26 mouse cellular contexts compared by ENCODE assay signal in the genomic region with DNA sequence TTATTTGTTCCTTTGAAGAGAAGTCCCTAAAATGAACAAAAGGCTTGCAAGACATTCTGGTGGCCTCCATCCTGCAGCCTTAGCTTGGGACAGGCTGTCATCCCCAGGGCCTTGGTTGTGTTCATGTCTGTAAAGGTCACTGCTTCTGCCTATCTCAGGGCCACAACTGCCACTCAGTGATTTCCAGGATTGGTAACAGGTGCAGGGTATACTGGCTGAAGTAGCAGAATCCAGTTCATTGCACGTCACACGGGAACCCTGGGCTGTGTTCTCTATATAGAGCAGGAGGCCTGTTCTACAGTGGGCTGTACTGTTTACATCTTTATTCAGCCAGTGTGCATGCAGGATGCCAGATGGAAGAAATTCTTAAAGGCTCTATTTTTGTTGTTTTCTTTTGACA. TPM values are rescaled to one million over a fixed set of nuclear protein-coding genes. Genes with fewer than 3 reads are reported as not detected.
DNase-seq lines count a peak whose midpoint lies in the region; ATAC-seq and TF ChIP-seq lines count a peak whose summit lies in the region.
"Had no signal": no experiment of that assay in that cellular context is flagged by ENCODE, and none has a peak within 500 bp of the region (broad histone marks: within the 10 kb centered on the region; RNA-seq: fewer than 3 reads in every experiment).

No protein-coding gene starts in this region.

- peaks cover 5% of the 10 kb centered on the region; the same call in 1 of the 2 replicates for H3K4me1 ChIP-seq in forebrain, postnatal 0 days (ENCODE audit: insufficient read depth)
- peaks cover 12% of the 10 kb centered on the region; the same call in 1 of the 2 replicates for H3K4me1 ChIP-seq in forebrain, embryonic 15.5 days
- peaks cover 7% of the 10 kb centered on the region; the same call in 1 of the 2 replicates for H3K4me1 ChIP-seq in kidney, adult 2 months (ENCODE audit: control insufficient read depth, insufficient read depth, low read length)
- peaks cover 15% of the 10 kb centered on the region for H3K4me1 ChIP-seq in olfactory bulb, adult 2 months (ENCODE audit: control insufficient read depth, insufficient read depth, low read length)

- no peak overlapping the region for H3K9ac ChIP-seq in forebrain, postnatal 0 days
- no peak overlapping the region for H3K9ac ChIP-seq in forebrain, embryonic 15.5 days (replicated peaks)
- H3K9ac ChIP-seq: heart, embryonic 15.5 days; limb, embryonic 12.5 days; liver, embryonic 12.5 days had no signal

- no peaks in the 10 kb centered on the region for H3K9me3 ChIP-seq in forebrain, postnatal 0 days (ENCODE audit: low read length)
- H3K9me3 ChIP-seq in forebrain, embryonic 15.5 days = no peaks in the 10 kb centered on the region
- H3K9me3 ChIP-seq: heart, embryonic 15.5 days; limb, embryonic 12.5 days; liver, embryonic 12.5 days; megakaryocyte, embryonic 14.5 days had no signal

- TF ChIP-seq CTCF in forebrain, postnatal 0 days (IDR thresholded peaks at IDR 0.05; ENCODE audit: low read depth) = no peak
- no peak for TF ChIP-seq CTCF in kidney, adult 2 months (conservative IDR thresholded peaks at IDR 0.05; ENCODE audit: insufficient read depth, insufficient read length, low read depth, low read length)
- no peak for TF ChIP-seq CTCF in olfactory bulb, adult 2 months (IDR thresholded peaks at IDR 0.05; ENCODE audit: insufficient read depth, low read depth, low read length)

- H3K4me3 ChIP-seq in forebrain, postnatal 0 days (ENCODE audit: low read depth, low read length) = no peak overlapping the region
- H3K4me3 ChIP-seq in forebrain, embryonic 15.5 days = no peak overlapping the region
- H3K4me3 ChIP-seq in kidney, adult 2 months (ENCODE audit: insufficient read depth, low read depth, low read length) = no peak overlapping the region
- H3K4me3 ChIP-seq in olfactory bulb, adult 2 months (ENCODE audit: insufficient read depth, low read depth, low read length) = no peak overlapping the region
- H3K4me3 ChIP-seq: heart, embryonic 15.5 days; limb, embryonic 12.5 days; liver, embryonic 12.5 days; megakaryocyte, embryonic 14.5 days had no signal

- H3K27ac ChIP-seq in forebrain, postnatal 0 days (ENCODE audit: low read depth, low read length) = 0 out of 2 replicates have a peak overlapping the region, but pooled peaks have one; percentile 9
- H3K27ac ChIP-seq in forebrain, embryonic 15.5 days (replicated peaks) = no peak overlapping the region
- peak overlapping the region; percentile 46; the same call in 1 of the 2 replicates for H3K27ac ChIP-seq in kidney, adult 2 months (ENCODE audit: insufficient read depth, low read depth, low read length)
- 0 out of 2 replicates have a peak overlapping the region, but pooled peaks have one; percentile 33 for H3K27ac ChIP-seq in olfactory bulb, adult 2 months (ENCODE audit: insufficient read depth, low read depth, low read length)
- H3K27ac ChIP-seq: heart, embryonic 15.5 days; hindbrain, postnatal 0 days; limb, embryonic 12.5 days; liver, embryonic 12.5 days; stomach, postnatal 0 days had no signal

- 22% methylated on average over 2 of the region's 2 CpGs for WGBS in forebrain, postnatal 0 days
- WGBS in forebrain, embryonic 15.5 days = 23% methylated on average over 2 of the region's 2 CpGs
- WGBS in kidney, adult 2 months = 83% methylated on average over 2 of the region's 2 CpGs
- WGBS in olfactory bulb, adult 2 months = 26% methylated on average over 2 of the region's 2 CpGs

- no peaks in the 10 kb centered on the region for H3K27me3 ChIP-seq in forebrain, postnatal 0 days (ENCODE audit: insufficient read depth, low read length)
- no peaks in the 10 kb centered on the region for H3K27me3 ChIP-seq in forebrain, embryonic 15.5 days
- H3K27me3 ChIP-seq in kidney, adult 2 months (replicated peaks; ENCODE audit: control insufficient read depth, insufficient read depth, low read length) = no peaks in the 10 kb centered on the region
- H3K27me3 ChIP-seq: CH12.LX; heart, embryonic 15.5 days; limb, embryonic 12.5 days had no signal

- peak; percentile 34 for DNase-seq in forebrain, postnatal 0 days
- no peak for DNase-seq in kidney, adult 2 months
- no peak for DNase-seq in kidney, postnatal 36 days
- peak; percentile 42 to 47 for DNase-seq in left cerebral cortex, postnatal 25 days (ENCODE audit: low spot score in 2 of 2)
- no peak for DNase-seq in left cerebral cortex, adult 18-20 months (ENCODE audit: low spot score in 2 of 2)
- DNase-seq in layer of hippocampus, adult 9-11 months = no peak
- DNase-seq: cerebellum, adult 9-10 months; layer of hippocampus, postnatal 36 days; lung, adult 2 months; midbrain, embryonic 14.5 days had no signal

- TF ChIP-seq POLR2A in kidney, adult 2 months (IDR thresholded peaks at IDR 0.05; ENCODE audit: low read depth, low read length) = no peak
- no peak for TF ChIP-seq POLR2A in olfactory bulb, adult 2 months (IDR thresholded peaks at IDR 0.05; ENCODE audit: insufficient read depth, low read depth, low read length)

- ATAC-seq in forebrain, postnatal 0 days = peak; percentile 71
- no peak for ATAC-seq in forebrain, embryonic 15.5 days (replicated peaks)
- ATAC-seq: hindbrain, postnatal 0 days; intestine, postnatal 0 days; liver, embryonic 12.5 days had no signal

- H3K36me3 ChIP-seq in forebrain, postnatal 0 days (ENCODE audit: insufficient read depth) = no peaks in the 10 kb centered on the region
- no peaks in the 10 kb centered on the region for H3K36me3 ChIP-seq in forebrain, embryonic 15.5 days
- H3K36me3 ChIP-seq in kidney, adult 2 months (ENCODE audit: control insufficient read depth, insufficient read depth, low read length) = no peaks in the 10 kb centered on the region
- H3K36me3 ChIP-seq: heart, embryonic 15.5 days; limb, embryonic 12.5 days; liver, embryonic 12.5 days had no signal

- no peak overlapping the region for H3K4me2 ChIP-seq in forebrain, postnatal 0 days (ENCODE audit: low read depth)
- H3K4me2 ChIP-seq in forebrain, embryonic 15.5 days (replicated peaks) = no peak overlapping the region
- H3K4me2 ChIP-seq: heart, embryonic 15.5 days; limb, embryonic 12.5 days; liver, embryonic 12.5 days had no signal

- intact Hi-C loops in left cerebral cortex, postnatal 25 days (cut with DNase I) = no loop called here

RNA-seq across cellular contexts. Expression of a gene that starts 30.5 kb away (rescaled TPM):
- total RNA-seq in forebrain, postnatal 0 days (2014; rRNA removed) = 10.3 and 11.2 TPM in 2 replicates
- 4.5 and 6.3 TPM in 2 replicates for polyA plus RNA-seq in forebrain, postnatal 0 days (2015; fragmentation: Nextera tagmentation; extraction: Ambion mirVana)
- polyA plus RNA-seq in forebrain, embryonic 15.5 days (2015; fragmentation: Nextera tagmentation; extraction: Ambion mirVana) = 2.4 and 3.1 TPM in 2 replicates
- 15.7 and 17.7 TPM in 2 replicates for polyA plus RNA-seq in kidney, adult 2 months (2012; rRNA removed)
- total RNA-seq in left cerebral cortex, postnatal 25 days (2021) = 10 to 100 TPM; 11.3 to 14.1 TPM
- 10 to 100 TPM; 11.7 to 14.5 TPM for total RNA-seq in left cerebral cortex, adult 18-20 months (2021)
- not detected in 2 replicates for polyA plus RNA-seq in olfactory bulb, adult 2 months (2012; ENCODE audit: insufficient read depth, insufficient read length, low replicate concordance, missing spikeins)
- total RNA-seq: CH12.LX; common myeloid progenitor, adult 5-6 weeks; hematopoietic stem cell, adult 5-6 weeks had no signal

RNA-seq across cellular contexts. Expression of a gene that starts 38.4 kb away (rescaled TPM):
- 0.92 TPM in 1 of 2 replicates, not detected in the other for total RNA-seq in forebrain, postnatal 0 days (2014; rRNA removed)
- not detected in 2 replicates for polyA plus RNA-seq in forebrain, postnatal 0 days (2015; fragmentation: Nextera tagmentation; extraction: Ambion mirVana)
- 0.56 and 0.60 TPM in 2 replicates for polyA plus RNA-seq in forebrain, embryonic 15.5 days (2015; fragmentation: Nextera tagmentation; extraction: Ambion mirVana)
- not detected in 2 replicates for polyA plus RNA-seq in kidney, adult 2 months (2012; rRNA removed)
- not detected for total RNA-seq in left cerebral cortex, postnatal 25 days (2021)
- not detected for total RNA-seq in left cerebral cortex, adult 18-20 months (2021)
- not detected in 2 replicates for polyA plus RNA-seq in olfactory bulb, adult 2 months (2012; ENCODE audit: insufficient read depth, insufficient read length, low replicate concordance, missing spikeins)
- total RNA-seq: adrenal gland, adult 18-20 months; CH12.LX; common myeloid progenitor, adult 5-6 weeks; heart, adult 8-10 months; hematopoietic stem cell, adult 5-6 weeks; hindbrain, postnatal 0 days; layer of hippocampus, adult 18-20 months; layer of hippocampus, postnatal 36 days had no signal
- polyA plus RNA-seq: embryonic facial prominence, embryonic 11.5 days; heart, embryonic 15.5 days; intestine, postnatal 0 days; limb, embryonic 12.5 days; liver, embryonic 12.5 days; lung, adult 2 months; stomach, postnatal 0 days had no signal

RNA-seq across cellular contexts. Expression of a gene that starts 48.0 kb away (rescaled TPM):
- 4.4 and 4.5 TPM in 2 replicates for total RNA-seq in forebrain, postnatal 0 days (2014; rRNA removed)
- polyA plus RNA-seq in forebrain, postnatal 0 days (2015; fragmentation: Nextera tagmentation; extraction: Ambion mirVana) = 4.3 and 6.8 TPM in 2 replicates
- polyA plus RNA-seq in forebrain, embryonic 15.5 days (2015; fragmentation: Nextera tagmentation; extraction: Ambion mirVana) = 15.9 and 16.5 TPM in 2 replicates
- polyA plus RNA-seq in kidney, adult 2 months (2012; rRNA removed) = 56.1 and 73.7 TPM in 2 replicates
- under 1 TPM; 0.94 to 0.96 TPM for total RNA-seq in left cerebral cortex, postnatal 25 days (2021)
- total RNA-seq in left cerebral cortex, adult 18-20 months (2021) = 1 to 10 TPM; 1.3 TPM
- polyA plus RNA-seq in olfactory bulb, adult 2 months (2012; ENCODE audit: insufficient read depth, insufficient read length, low replicate concordance, missing spikeins) = not detected in 2 replicates

Comparison
In these comparisons a context has a peak if more than half of its experiments do, and no peak if none do; other contexts are left out.
1. DNase-seq: peak in forebrain, postnatal 0 days (single experiment) and left cerebral cortex, postnatal 25 days (2 of 2); none in kidney, adult 2 months (single experiment), kidney, postnatal 36 days (0 of 2), left cerebral cortex, adult 18-20 months (0 of 2) and layer of hippocampus, adult 9-11 months (single experiment).